Mouse (Mus musculus) retina, postnatal 7 days (tissue): ENCODE measurements around the gene Gm26620.

ENCODE experiments used
- DNase-seq: peaks from one replicate; pipeline ENCODE4 v3.0.0-alpha.2; 2012; ENCODE audit warnings: low read depth, low spot score

Gene Gm26620

GRCm38 (mm10) chr1:170868905-170869283 lies 16.0 kb upstream of the Gm26620 start:
- DNase-seq = no peak

DNA sequence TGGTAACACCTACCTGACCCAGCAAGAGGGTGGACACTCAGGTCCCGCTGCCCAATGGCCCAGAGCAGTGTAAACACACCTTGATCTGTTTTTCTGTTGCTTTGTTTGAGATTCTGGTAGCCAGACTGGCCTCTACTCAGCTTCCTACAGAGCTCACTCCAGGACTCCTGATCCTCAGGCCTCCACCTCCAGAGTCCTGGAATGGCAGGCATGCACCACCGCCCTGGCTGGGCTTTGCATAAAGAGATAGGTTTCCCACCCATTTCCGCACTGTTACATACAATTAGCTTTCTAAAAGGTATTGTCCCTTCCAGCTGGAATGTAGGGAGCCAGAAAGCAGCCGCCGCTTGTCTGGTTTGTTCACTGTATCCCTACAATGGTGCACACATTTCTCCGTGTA lies 13.5 kb upstream of the Gm26620 start:
- DNase-seq = no peak

DNA sequence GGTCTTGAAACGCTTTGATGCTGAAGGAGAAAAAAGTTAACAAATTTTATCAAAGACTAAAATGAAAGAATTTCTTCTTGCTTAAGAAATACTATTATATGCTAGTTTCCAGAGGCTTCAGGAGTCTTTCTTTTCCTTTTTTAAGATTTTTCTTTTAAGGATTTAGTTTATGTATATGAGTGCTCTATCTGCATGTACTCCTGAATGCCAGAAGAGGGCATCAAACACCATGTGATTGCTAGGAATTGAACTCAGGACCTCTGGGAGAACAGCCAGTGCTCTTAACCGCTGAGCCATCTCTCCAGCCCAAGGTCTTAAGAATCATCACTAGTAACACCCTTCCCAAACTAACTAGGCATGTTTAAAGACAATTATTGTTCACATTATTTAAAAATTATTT lies 12.9 kb upstream of the Gm26620 start:
- DNase-seq = no peak

DNA sequence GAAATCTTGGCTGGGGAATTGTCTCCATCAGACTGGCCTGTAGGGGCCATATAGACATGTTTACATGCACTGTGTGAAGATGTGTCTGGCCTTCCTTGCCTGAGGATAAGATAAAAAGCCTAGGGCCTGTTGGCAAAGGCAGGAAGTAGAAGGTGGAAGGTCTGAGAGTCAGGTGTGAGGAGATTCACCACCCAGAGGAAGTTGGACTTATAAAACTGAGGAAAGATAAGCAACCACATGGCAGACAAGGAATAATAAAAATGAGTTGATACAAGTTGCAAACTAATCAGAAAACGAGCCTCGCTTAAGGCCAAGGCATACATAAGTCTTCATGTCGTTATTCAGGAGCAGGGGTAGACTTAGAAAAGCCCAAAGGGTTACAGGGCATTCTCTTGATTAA lies 9.2 kb upstream of the Gm26620 start:
- DNase-seq = no peak

GRCm38 (mm10) chr1:170876906-170877305 lies 8.0 kb upstream of the Gm26620 start:
- no peak for DNase-seq

GRCm38 (mm10) chr1:170882915-170883485 lies 1.9 kb upstream of the Gm26620 start:
- DNase-seq = no peak

- no peak for DNase-seq
Observed at GRCm38 (mm10) chr1:170884390-170884789, 475 bp upstream of the Gm26620 start.

- no peak for DNase-seq
Observed at GRCm38 (mm10) chr1:170886044-170886458, 1.2 kb downstream of the Gm26620 start.

GRCm38 (mm10) chr1:170889310-170889709 lies 4.4 kb downstream of the Gm26620 start:
- no peak for DNase-seq

GRCm38 (mm10) chr1:170891646-170892045 lies 6.8 kb downstream of the Gm26620 start:
- DNase-seq = no peak

- DNase-seq = no peak
Observed at GRCm38 (mm10) chr1:170892279-170892678, 7.4 kb downstream of the Gm26620 start.

GRCm38 (mm10) chr1:170894603-170895602 lies 10.0 kb downstream of the Gm26620 start:
- no peak for DNase-seq

DNA sequence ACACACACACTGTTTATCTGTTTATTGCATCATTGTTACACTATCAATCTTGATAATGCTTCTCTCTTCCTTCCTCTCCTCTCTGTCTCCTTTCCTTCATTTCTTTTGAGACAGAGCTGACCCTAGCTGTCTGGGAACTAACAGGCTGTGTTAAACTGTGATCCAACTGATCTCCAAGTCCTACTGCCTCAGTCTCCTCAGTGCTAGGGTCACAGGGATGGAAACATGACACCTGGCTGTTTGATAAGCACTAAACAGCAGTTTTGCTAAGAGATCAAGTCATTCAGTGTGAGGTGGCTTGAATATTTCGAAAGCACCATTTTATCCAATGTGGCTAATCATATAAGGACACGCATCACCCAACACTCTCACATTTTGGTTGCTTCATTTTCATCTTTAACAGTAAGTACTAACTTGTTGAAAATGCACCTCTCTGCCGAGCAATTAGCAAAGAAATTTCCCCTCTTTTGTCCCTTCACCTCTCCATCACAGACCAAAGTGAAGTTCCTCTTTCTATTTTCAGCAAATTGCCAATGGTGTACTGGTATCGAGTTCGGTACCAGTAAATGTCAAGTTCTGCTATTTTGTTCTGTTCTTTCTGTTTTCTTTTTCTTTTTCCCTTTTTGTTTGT lies 11.9 kb downstream of the Gm26620 start:
- DNase-seq = no peak

- no peak for DNase-seq
Observed at GRCm38 (mm10) chr1:170898413-170899075, 13.7 kb downstream of the Gm26620 start.

DNA sequence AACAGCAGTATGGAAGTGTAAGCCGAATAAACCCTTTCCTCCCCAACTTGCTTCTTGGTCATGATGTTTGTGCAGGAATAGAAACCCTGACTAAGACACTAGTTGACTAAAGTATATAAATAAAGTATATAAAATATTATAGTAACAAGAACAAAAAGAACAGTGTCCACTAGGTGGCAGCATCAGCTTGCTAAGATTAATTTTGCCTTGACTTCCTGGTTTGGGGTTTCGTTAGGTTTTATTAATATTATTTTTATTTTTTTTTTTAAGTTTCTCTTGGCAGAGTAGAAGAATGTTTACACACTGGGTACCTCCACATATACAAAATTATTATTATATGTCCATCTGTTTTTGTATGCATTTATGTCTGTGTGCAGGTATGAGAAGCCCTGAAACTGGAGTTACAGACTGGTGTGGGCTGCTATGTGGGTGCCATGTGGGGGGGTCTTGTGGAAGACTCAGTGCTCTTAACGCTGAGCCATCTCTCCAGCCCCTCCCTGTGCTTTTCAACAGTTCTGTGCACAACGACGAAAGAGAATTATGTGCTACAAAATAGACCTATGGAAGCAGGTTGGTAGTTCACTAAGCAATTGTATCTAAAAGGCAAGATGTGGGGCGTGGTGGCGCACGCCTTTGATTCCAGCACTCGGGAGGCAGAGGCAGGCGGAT lies 16.1 kb downstream of the Gm26620 start:
- DNase-seq = no peak

- DNase-seq = peak; percentile 74
Observed at GRCm38 (mm10) chr1:170901536-170902238, 16.8 kb downstream of the Gm26620 start.

DNA sequence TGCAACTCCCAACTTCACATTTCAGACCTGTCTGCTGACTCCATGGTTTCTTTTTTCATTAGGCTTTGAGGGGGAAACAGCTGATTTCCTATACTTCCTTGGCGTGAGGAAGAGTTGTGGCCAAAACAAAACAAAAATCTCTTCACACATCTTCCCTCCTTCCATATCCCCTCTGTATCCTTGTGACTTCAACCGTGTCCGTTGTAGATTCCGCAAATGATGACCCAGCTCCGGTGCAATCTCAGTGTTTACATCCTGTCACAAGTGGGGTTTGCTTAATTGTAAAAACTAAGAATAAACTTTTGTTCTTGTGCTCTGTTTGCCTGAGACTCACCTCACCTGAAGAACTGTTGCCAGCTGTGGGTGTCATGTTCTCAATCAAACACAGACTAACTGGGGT lies 18.6 kb downstream of the Gm26620 start:
- DNase-seq = no peak

GRCm38 (mm10) chr1:170907111-170907455 lies 22.2 kb downstream of the Gm26620 start:
- no peak for DNase-seq

- DNase-seq = no peak
Observed at GRCm38 (mm10) chr1:170907456-170908191, 22.8 kb downstream of the Gm26620 start.

DNA sequence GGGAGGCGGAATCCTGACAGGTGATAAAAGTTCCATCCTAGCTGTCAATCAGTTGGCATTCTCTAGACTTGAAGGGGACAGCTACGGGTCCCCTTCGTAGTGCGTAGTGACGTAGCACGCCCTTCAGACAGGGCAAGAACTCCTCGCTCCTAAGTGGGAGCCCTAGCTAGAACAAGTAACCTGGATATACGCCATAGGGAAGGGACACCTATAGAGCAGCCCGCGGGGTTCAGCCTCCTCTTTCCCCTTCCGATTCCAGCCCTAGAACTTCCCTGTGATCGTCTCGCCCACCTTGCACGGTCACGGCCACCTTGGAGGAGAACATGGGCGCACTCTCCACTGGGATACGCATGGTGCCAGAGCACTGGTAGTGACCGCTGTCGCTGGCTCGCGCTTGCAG lies 23.5 kb downstream of the Gm26620 start:
- no peak for DNase-seq
